ENCODE assay signal across 8 mouse cellular contexts in the genomic region with DNA sequence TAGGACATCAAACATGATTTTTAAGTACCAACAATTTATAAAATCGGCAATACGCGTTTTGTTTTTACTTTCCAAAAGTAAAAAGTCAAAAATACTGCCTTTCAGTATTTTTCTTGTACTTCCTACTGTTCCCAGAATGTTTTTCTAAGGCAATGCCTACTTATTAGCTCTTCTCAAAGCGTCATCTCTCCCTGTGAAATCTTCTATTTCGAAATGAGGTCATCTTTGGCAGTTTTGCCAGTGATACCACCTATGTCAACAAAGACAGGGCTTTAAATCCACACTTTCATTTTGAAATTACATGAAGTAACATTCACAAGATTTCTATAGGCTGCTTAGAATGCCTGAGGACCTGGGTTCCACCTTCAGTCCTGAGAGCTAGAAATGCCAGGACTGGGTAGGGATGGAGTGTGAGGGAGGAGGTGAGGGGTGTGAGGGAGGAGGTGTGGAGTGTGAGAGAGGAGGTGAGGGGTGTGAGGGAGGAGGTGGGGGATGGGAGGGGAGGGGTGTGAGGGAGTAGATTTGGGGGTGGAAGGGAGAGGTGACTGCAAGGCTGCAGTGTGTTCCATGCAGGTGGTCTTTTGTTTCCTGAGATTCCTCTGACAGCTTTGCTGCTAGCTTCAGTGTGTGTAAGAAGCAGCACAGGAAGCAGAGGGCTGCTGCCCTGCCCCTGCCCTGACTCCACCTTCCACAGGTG.
DNase-seq lines count a peak whose midpoint lies in the region; ATAC-seq lines count a peak whose summit lies in the region.

No protein-coding gene starts in this region.

- H3K9me3 ChIP-seq in heart, embryonic 12.5 days (replicated peaks): no peaks in the 10 kb centered on the region
- H3K9me3 ChIP-seq in intestine, embryonic 16.5 days (ENCODE audit: control insufficient read depth, low read length): no peaks in the 10 kb centered on the region

- no peaks in the 10 kb centered on the region for H3K27me3 ChIP-seq in heart, embryonic 12.5 days (replicated peaks)
- H3K27me3 ChIP-seq in intestine, embryonic 16.5 days (replicated peaks; ENCODE audit: control insufficient read depth, insufficient read depth, low read length): no peaks in the 10 kb centered on the region

- DNase-seq in heart, postnatal 4 days: no peak
- DNase-seq in embryo, embryonic 11.5 days (ENCODE audit: low read depth, low spot score): peak; percentile 17
- peak; percentile 21 for DNase-seq in naive thymus-derived CD4-positive, alpha-beta T cell, adult 2 months (ENCODE audit: low read depth)
- no peak for DNase-seq in spleen, postnatal 14 days (ENCODE audit: low spot score in 2 of 2)
- DNase-seq in c-Kit-positive CD71-positive TER-119-positive erythroid progenitor cells, embryonic 14.5 days (ENCODE audit: low spot score): no peak
- DNase-seq in spleen, adult 18-20 months: no peak

- no peak overlapping the region for H3K27ac ChIP-seq in heart, embryonic 12.5 days (ENCODE audit: poor library complexity, severe bottlenecking)
- H3K27ac ChIP-seq in intestine, embryonic 16.5 days (ENCODE audit: low read length): no peak overlapping the region

- peaks cover 15% of the 10 kb centered on the region for H3K4me1 ChIP-seq in heart, embryonic 12.5 days (replicated peaks)
- peaks cover 5% of the 10 kb centered on the region; the same call in 1 of the 2 replicates for H3K4me1 ChIP-seq in intestine, embryonic 16.5 days (ENCODE audit: control insufficient read depth, insufficient read depth, low read length)

- no peak overlapping the region for H3K9ac ChIP-seq in heart, embryonic 12.5 days
- H3K9ac ChIP-seq in intestine, embryonic 16.5 days (ENCODE audit: low read depth, low read length): no peak overlapping the region

- ATAC-seq in heart, embryonic 12.5 days (ENCODE audit: insufficient number of reproducible peaks, low FRiP score): peak; percentile 100
- ATAC-seq in intestine, embryonic 16.5 days: peak; percentile 89

- WGBS in heart, embryonic 12.5 days: 86% methylated on average over 5 of the region's 5 CpGs
- 88% methylated on average over 5 of the region's 5 CpGs for whole genome bisulfite sequencing in intestine, embryonic 16.5 days

- no peak overlapping the region for H3K4me2 ChIP-seq in heart, embryonic 12.5 days
- H3K4me2 ChIP-seq in intestine, embryonic 16.5 days (ENCODE audit: low read depth, low read length): no peak overlapping the region

- no peaks in the 10 kb centered on the region for H3K36me3 ChIP-seq in heart, embryonic 12.5 days
- no peaks in the 10 kb centered on the region for H3K36me3 ChIP-seq in intestine, embryonic 16.5 days (ENCODE audit: control insufficient read depth, insufficient read depth, low read length)

- H3K4me3 ChIP-seq in heart, embryonic 12.5 days: no peak overlapping the region
- H3K4me3 ChIP-seq in intestine, embryonic 16.5 days (ENCODE audit: low read length): no peak overlapping the region

Comparison
In these comparisons a context has a peak if more than half of its experiments do, and no peak if none do; other contexts are left out.
1. DNase-seq: peak in embryo, embryonic 11.5 days (single experiment) and naive thymus-derived CD4-positive, alpha-beta T cell, adult 2 months (single experiment); none in heart, postnatal 4 days (single experiment), spleen, postnatal 14 days (0 of 2), c-Kit-positive CD71-positive TER-119-positive erythroid progenitor cells, embryonic 14.5 days (single experiment) and spleen, adult 18-20 months (0 of 2).